Mouse (Mus musculus) midbrain, embryonic 15.5 days (tissue): ENCODE data around the gene St3gal6. TPM values are rescaled to one million over a fixed set of nuclear protein-coding genes. Genes with fewer than 3 reads are reported as not detected.
A peak's percentile ranks its signal among the peaks of the same experiment; 100 is the strongest.

Experiments used
- ATAC-seq: fragments of 200-750 bp; cut with Nextera tagmentation; replicated peaks from 2 replicates; pipeline ENCODE4 v1.8.0; 2017; ENCODE audit warnings: moderate TSS enrichment
- H3K27ac ChIP-seq: fragments of 300-500 bp; sonication (generic); 2 replicates; pipeline ENCODE4 v1.5.1; 2015; ENCODE audit warnings: mild to moderate bottlenecking, inconsistent platforms
- H3K27me3 ChIP-seq: fragments of 300-500 bp; sonication (generic); replicated peaks from 2 replicates; pipeline ENCODE4 v1.6.1; 2015; ENCODE audit warnings: inconsistent platforms
- H3K36me3 ChIP-seq: fragments of 300-500 bp; sonication (generic); replicated peaks from 2 replicates; pipeline ENCODE4 v1.6.1; 2015; ENCODE audit warnings: inconsistent platforms
- H3K4me1 ChIP-seq: fragments of 300-500 bp; sonication (generic); 2 replicates; pipeline ENCODE4 v1.6.1; 2015; ENCODE audit warnings: inconsistent platforms
- H3K4me2 ChIP-seq: fragments of 300-500 bp; sonication (generic); 2 replicates; pipeline ENCODE4 v1.6.1; 2015; ENCODE audit warnings: inconsistent platforms, mild to moderate bottlenecking, moderate library complexity
- H3K4me3 ChIP-seq: fragments of 300-500 bp; sonication (generic); 2 replicates; pipeline ENCODE4 v1.5.1; 2015; ENCODE audit warnings: mild to moderate bottlenecking, inconsistent platforms
- H3K9ac ChIP-seq: fragments of 300-500 bp; sonication (generic); 2 replicates; pipeline ENCODE4 v1.6.1; 2015; ENCODE audit warnings: mild to moderate bottlenecking, inconsistent platforms
- H3K9me3 ChIP-seq: fragments of 300-500 bp; sonication (generic); 2 replicates; pipeline ENCODE4 v1.6.1; 2016; ENCODE audit warnings: inconsistent platforms
- WGBS: fragments of 180-500 bp; shearing (Covaris S2); methylation state at CpG from one replicate; pipeline ENCODE4 v1.1.7; 2015; ENCODE audit warnings: mixed read lengths; 5-methylcytosine and 5-hydroxymethylcytosine counted together
- polyA plus RNA-seq: library from polyadenylated mRNA; unstranded; fragments of >200 nt; fragmentation: Nextera tagmentation; extraction: Ambion mirVana; gene quantifications from 2 replicates; pipeline ENCODE4 v1.2.1, GENCODE M21; 2015

Gene St3gal6
- polyA plus RNA-seq, 1 experiment from 2014 or later: 12.1 TPM

GRCm38 (mm10) chr16:58497886-58498713 lies 25.9 kb downstream of the St3gal6 start:
- H3K4me3 ChIP-seq: no peak overlapping the region
- H3K4me2 ChIP-seq: no peak overlapping the region
- no peak for ATAC-seq
- H3K9me3 ChIP-seq: no peaks in the 10 kb centered on the region
- H3K9ac ChIP-seq: no peak overlapping the region
- H3K4me1 ChIP-seq: peaks cover 10% of the 10 kb centered on the region; the same call in 1 of the 2 replicates
- H3K27ac ChIP-seq: no peak overlapping the region
- 72% methylated on average over 9 of the region's 9 CpGs for WGBS
- no peaks in the 10 kb centered on the region for H3K36me3 ChIP-seq
- H3K27me3 ChIP-seq: no peaks in the 10 kb centered on the region

GRCm38 (mm10) chr16:58496791-58497190 lies 27.3 kb downstream of the St3gal6 start:
- Histone ChIP-seq H3K4me2 (no peak overlapping the region), H3K27me3 (no peaks in the 10 kb centered on the region)
- ATAC-seq: no peak

GRCm38 (mm10) chr16:58487861-58488260 lies 36.2 kb downstream of the St3gal6 start:
- H3K9ac ChIP-seq: no peak overlapping the region
- H3K27me3 ChIP-seq: no peaks in the 10 kb centered on the region
- H3K27ac ChIP-seq: no peak overlapping the region
- no peaks in the 10 kb centered on the region for H3K4me1 ChIP-seq
- no peaks in the 10 kb centered on the region for H3K9me3 ChIP-seq
- H3K4me3 ChIP-seq: no peak overlapping the region
- no peaks in the 10 kb centered on the region for H3K36me3 ChIP-seq
- ATAC-seq: no peak
- WGBS: 87% methylated on average over 6 of the region's 6 CpGs
- no peak overlapping the region for H3K4me2 ChIP-seq

More at GRCm38 (mm10) chr16:58496791-58497190, 27.3 kb downstream of the St3gal6 start:
- Histone ChIP-seq H3K9ac (no peak overlapping the region), H3K9me3 (no peaks in the 10 kb centered on the region), H3K36me3 (no peaks in the 10 kb centered on the region), H3K27ac (no peak overlapping the region), H3K4me1 (peaks cover 8% of the 10 kb centered on the region; the same call in 1 of the 2 replicates), H3K4me3 (no peak overlapping the region)

GRCm38 (mm10) chr16:58482296-58482695 lies 41.7 kb downstream of the St3gal6 start:
- H3K4me2 ChIP-seq: no peak overlapping the region
- no peak for ATAC-seq
- 69% methylated on average over 3 of the region's 3 CpGs for WGBS
- H3K4me3 ChIP-seq: no peak overlapping the region
- 0 out of 2 replicates have a peak, but pooled peaks cover 4% of the 10 kb centered on the region for H3K9me3 ChIP-seq
- no peaks in the 10 kb centered on the region for H3K4me1 ChIP-seq
- no peaks in the 10 kb centered on the region for H3K36me3 ChIP-seq
- H3K27me3 ChIP-seq: no peaks in the 10 kb centered on the region
- no peak overlapping the region for H3K27ac ChIP-seq
- no peak overlapping the region for H3K9ac ChIP-seq

GRCm38 (mm10) chr16:58481906-58482270 lies 42.2 kb downstream of the St3gal6 start:
- H3K27ac ChIP-seq: no peak overlapping the region
- 84% methylated on average over 5 of the region's 5 CpGs for WGBS
- ATAC-seq: no peak
- no peaks in the 10 kb centered on the region for H3K4me1 ChIP-seq
- no peak overlapping the region for H3K4me3 ChIP-seq
- no peaks in the 10 kb centered on the region for H3K27me3 ChIP-seq
- no peak overlapping the region for H3K4me2 ChIP-seq
- 0 out of 2 replicates have a peak, but pooled peaks cover 4% of the 10 kb centered on the region for H3K9me3 ChIP-seq
- no peaks in the 10 kb centered on the region for H3K36me3 ChIP-seq
- H3K9ac ChIP-seq: no peak overlapping the region

GRCm38 (mm10) chr16:58481219-58481905 lies 42.7 kb downstream of the St3gal6 start:
- Histone ChIP-seq H3K4me2 (no peak overlapping the region), H3K9ac (no peak overlapping the region), H3K4me3 (no peak overlapping the region), H3K36me3 (no peaks in the 10 kb centered on the region), H3K4me1 (no peaks in the 10 kb centered on the region), H3K27ac (no peak overlapping the region), H3K27me3 (no peaks in the 10 kb centered on the region), H3K9me3 (0 out of 2 replicates have a peak, but pooled peaks cover 4% of the 10 kb centered on the region)
- no peak for ATAC-seq
- WGBS: 79% methylated on average over 9 of the region's 9 CpGs

- Histone ChIP-seq H3K4me2 (no peak overlapping the region), H3K27ac (no peak overlapping the region), H3K4me1 (no peaks in the 10 kb centered on the region), H3K4me3 (no peak overlapping the region), H3K36me3 (no peaks in the 10 kb centered on the region), H3K9ac (no peak overlapping the region), H3K27me3 (no peaks in the 10 kb centered on the region), H3K9me3 (0 out of 2 replicates have a peak, but pooled peaks cover 4% of the 10 kb centered on the region)
- ATAC-seq: peak; percentile 58; the same call in 1 of the 2 replicates
- 87% methylated on average over 4 of the region's 4 CpGs for WGBS
These were observed 44.1 kb downstream of the St3gal6 start for GRCm38 (mm10) chr16:58479898-58480448.

- 72% methylated on average over 2 of the region's 2 CpGs for WGBS
- H3K9me3 ChIP-seq: 0 out of 2 replicates have a peak, but pooled peaks cover 4% of the 10 kb centered on the region
- H3K4me1 ChIP-seq: no peaks in the 10 kb centered on the region
- ATAC-seq: no peak
- no peak overlapping the region for H3K9ac ChIP-seq
- no peaks in the 10 kb centered on the region for H3K36me3 ChIP-seq
- H3K4me3 ChIP-seq: no peak overlapping the region
- no peak overlapping the region for H3K27ac ChIP-seq
- H3K27me3 ChIP-seq: no peaks in the 10 kb centered on the region
- no peak overlapping the region for H3K4me2 ChIP-seq
These were observed 47.7 kb downstream of the St3gal6 start for GRCm38 (mm10) chr16:58476363-58476762.

- Histone ChIP-seq H3K27ac (no peak overlapping the region), H3K4me3 (no peak overlapping the region), H3K9ac (no peak overlapping the region), H3K4me2 (no peak overlapping the region), H3K9me3 (0 out of 2 replicates have a peak, but pooled peaks cover 4% of the 10 kb centered on the region), H3K4me1 (no peaks in the 10 kb centered on the region), H3K27me3 (no peaks in the 10 kb centered on the region), H3K36me3 (no peaks in the 10 kb centered on the region)
- WGBS: 91% methylated on average over 3 of the region's 3 CpGs
- ATAC-seq: no peak
These were observed 48.4 kb downstream of the St3gal6 start for GRCm38 (mm10) chr16:58475544-58476154.

GRCm38 (mm10) chr16:58474875-58475274 lies 49.2 kb downstream of the St3gal6 start:
- H3K9ac ChIP-seq: no peak overlapping the region
- no peak overlapping the region for H3K4me2 ChIP-seq
- no peaks in the 10 kb centered on the region for H3K27me3 ChIP-seq
- 58% methylated on average over 3 of the region's 3 CpGs for WGBS
- H3K4me1 ChIP-seq: no peaks in the 10 kb centered on the region
- ATAC-seq: no peak
- no peak overlapping the region for H3K27ac ChIP-seq
- 0 out of 2 replicates have a peak, but pooled peaks cover 4% of the 10 kb centered on the region for H3K9me3 ChIP-seq
- no peak overlapping the region for H3K4me3 ChIP-seq
- H3K36me3 ChIP-seq: no peaks in the 10 kb centered on the region

GRCm38 (mm10) chr16:58470841-58471240 lies 53.2 kb downstream of the St3gal6 start:
- H3K9ac ChIP-seq: no peak overlapping the region
- no peaks in the 10 kb centered on the region for H3K36me3 ChIP-seq
- no peaks in the 10 kb centered on the region for H3K9me3 ChIP-seq
- H3K4me2 ChIP-seq: no peak overlapping the region
- no peak overlapping the region for H3K27ac ChIP-seq
- no peak overlapping the region for H3K4me3 ChIP-seq
- no peaks in the 10 kb centered on the region for H3K27me3 ChIP-seq
- no peak for ATAC-seq
- WGBS: 91% methylated on average over 4 of the region's 4 CpGs
- H3K4me1 ChIP-seq: no peaks in the 10 kb centered on the region

GRCm38 (mm10) chr16:58470061-58470460 lies 54.0 kb downstream of the St3gal6 start:
- Histone ChIP-seq H3K4me3 (no peak overlapping the region), H3K9ac (no peak overlapping the region), H3K4me1 (no peaks in the 10 kb centered on the region), H3K27ac (no peak overlapping the region), H3K9me3 (no peaks in the 10 kb centered on the region), H3K27me3 (no peaks in the 10 kb centered on the region), H3K36me3 (peaks cover 6% of the 10 kb centered on the region; the same call in 1 of the 2 replicates), H3K4me2 (no peak overlapping the region)
- 90% methylated on average over 8 of the region's 8 CpGs for WGBS
- ATAC-seq: no peak
